Mouse (Mus musculus): Measurements from ENCODE around the gene Gm5901. TPM values are rescaled to one million over a fixed set of nuclear protein-coding genes. Genes with fewer than 3 reads are reported as not detected.
"Not testable (repeated sequence)": the region's sequence is repeated elsewhere in the genome, so short reads cannot be mapped to it uniquely, and the experiment has no call there.

The Gm5901 gene
- not detected for total RNA-seq (2021)

DNA sequence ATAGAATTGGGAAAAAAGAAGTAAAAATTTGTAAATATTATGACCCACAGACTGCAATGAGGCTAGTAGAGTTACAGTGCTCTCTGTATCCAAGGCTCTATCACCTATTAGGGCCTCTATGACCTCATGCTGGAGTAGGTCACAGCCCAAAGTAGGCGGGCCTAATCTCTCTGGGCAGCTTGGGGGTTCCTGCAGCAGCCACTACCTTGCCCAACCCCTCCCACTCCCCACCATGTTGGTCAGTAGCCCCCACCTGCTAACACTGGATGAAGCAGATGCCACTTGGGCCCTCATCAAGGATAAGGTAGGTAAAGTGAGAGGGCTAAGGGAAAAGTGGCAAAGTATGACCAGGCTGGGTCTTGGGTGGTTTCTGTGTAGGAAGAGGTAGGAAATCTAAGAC is at the start of gene Gm5901:
Gm5901 (plus strand) TSS at position 173 of the 400 bp plus-strand sequence.
- intact Hi-C loops (cut with DNase I): no loop called here
- DNase-seq (ENCODE audit: low spot score): no peak

DNA sequence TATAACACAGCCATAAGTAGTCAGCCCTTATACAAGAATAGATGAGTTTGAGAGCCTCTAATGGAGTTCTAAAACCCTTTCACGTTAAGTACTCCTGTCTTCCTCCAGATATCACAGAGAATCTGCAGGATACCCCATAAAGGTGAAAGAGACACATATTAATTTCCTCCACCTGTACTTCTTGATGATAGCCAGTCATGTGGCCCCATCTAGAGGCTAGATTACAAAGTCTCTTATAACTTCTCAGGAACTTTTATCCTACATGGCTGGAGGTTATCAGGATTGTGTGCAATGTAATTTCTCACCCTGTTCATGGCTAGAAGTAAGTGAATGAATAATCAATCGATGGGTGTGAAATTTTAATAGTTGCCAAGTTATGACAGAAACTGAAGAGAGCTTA is 49.5 kb upstream of the Gm5901 start:
- intact Hi-C loops (cut with DNase I): loop anchor here (2.0 kb wide), 1 partner anchor 155 kb away; no protein-coding TSS in a partner anchor
- DNase-seq (ENCODE audit: low spot score): no peak

DNA sequence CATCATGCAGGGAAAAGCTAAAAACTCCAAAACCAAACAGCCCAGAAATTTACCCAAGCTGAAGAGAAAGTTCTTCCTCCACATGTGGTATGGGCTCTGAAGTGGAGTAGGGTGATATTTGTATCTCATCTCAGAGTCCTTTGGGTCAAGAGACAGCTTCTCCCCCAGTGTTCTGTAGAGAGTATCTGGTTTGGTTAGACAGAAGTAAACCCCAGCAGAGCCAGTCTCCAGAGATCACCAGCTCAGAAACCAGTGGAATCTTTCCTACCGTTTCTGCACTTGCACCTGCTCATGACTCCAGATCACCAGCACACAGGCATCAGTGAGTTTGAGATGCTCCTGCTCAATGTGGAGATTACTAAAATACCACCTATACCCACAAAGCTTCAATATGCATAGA is 40.8 kb upstream of the Gm5901 start, which contains the start of gene Olfr690:
Olfr690 (minus strand) TSS at position 101 of the 400 bp plus-strand sequence.
- no peak for DNase-seq (ENCODE audit: low spot score)
- intact Hi-C loops (cut with DNase I): no loop called here

DNA sequence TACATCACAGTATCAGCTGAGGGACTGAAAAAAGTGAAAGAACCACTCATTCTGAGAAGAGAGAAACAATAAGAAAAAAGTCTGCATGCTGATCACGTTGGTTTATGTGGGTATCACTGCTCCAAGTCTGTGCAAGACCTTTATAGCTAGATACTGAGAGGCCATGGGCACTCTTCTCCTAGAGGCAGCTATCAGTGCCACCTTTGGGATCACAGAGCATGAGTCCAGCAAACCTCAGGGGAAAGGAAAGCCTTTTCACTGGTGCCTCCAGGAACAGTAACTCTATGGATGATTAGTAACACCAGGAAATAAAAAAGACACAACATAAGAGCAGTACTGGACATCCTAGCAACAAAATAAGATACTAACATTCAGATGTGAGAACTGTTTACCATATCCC is 32.7 kb upstream of the Gm5901 start, which contains the start of gene Olfr691:
Olfr691 (minus strand) TSS at position 101 of the 400 bp plus-strand sequence.
- intact Hi-C loops (cut with DNase I): no loop called here
- DNase-seq (ENCODE audit: low spot score): no peak

DNA sequence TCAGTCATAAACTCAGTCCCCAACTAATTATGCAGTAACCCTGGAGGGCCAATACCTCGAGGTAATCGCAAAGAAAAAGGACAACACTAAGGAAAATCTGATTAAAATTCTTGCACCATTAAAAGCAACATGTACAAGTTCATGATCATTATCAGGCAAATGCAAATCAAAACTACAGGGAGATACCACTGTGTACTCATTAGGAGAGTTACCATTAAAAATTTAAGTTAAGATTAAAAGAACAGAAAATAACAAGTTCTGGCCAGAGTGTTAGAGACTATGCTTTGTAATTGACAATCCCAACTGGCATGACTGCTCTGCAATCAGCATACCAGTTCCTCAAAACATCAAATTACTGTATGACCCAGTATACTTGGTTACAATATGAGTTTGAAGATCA is 32.1 kb upstream of the Gm5901 start:
- intact Hi-C loops (cut with DNase I): no loop called here
- DNase-seq (ENCODE audit: low spot score): no peak

DNA sequence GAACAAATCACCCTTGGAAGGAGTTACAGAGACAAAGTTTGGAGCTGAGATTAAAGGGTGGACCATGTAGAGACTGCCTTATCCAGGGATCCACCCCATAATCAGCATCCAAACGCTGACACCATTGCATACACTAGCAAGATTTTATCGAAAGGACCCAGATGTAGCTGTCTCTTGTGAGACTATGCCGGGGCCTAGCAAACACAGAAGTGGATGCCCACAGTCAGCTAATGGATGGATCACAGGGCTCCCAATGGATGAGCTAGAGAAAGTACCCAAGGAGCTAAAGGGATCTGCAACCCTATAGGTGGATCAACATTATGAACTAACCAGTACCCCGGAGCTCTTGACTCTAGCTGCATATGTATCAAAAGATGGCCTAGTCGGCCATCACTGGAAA is 18.8 kb upstream of the Gm5901 start:
- DNase-seq (ENCODE audit: low spot score); intact Hi-C loops (cut with DNase I): not testable (repeated sequence)

DNA sequence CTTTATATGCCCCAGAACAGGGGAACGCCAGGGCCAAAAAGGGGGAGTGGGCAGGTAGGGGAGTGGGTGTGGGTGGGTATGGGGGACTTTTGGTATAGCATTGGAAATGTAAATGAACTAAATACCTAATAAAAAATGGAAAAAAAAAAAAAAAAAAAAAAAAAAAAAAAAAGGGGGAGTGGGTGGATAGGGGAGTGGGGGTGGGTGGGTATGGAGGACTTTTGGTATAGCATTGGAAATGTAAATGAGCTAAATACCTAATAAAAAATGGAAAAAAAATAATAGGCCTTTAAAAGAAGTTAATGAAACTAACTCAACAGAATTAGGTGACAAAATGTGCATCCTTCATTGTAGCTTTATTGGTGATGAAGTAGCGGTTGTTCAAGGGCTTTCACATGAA is 18.4 kb upstream of the Gm5901 start:
- DNase-seq (ENCODE audit: low spot score); intact Hi-C loops (cut with DNase I): not testable (repeated sequence)

DNA sequence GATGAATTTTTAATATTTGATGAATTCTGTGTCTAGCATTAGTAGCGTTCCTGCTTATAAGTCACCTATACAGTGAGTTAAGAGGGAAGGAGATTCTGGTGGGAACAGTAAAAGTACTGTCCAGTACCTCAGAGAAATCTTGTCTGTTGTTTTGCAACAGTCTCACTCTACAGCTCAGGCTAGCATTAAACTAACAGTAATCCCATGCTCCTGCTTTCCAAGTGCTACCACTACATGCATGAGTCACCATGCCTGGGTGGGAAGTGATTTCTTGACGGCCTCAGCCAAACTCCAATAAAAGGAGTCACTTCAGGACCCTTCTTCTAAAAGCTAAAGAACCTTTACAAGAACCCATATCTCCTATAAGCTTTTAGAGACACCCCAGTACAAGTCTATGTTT is 13.1 kb upstream of the Gm5901 start:
- no peak for DNase-seq (ENCODE audit: low spot score)
- intact Hi-C loops (cut with DNase I): no loop called here

DNA sequence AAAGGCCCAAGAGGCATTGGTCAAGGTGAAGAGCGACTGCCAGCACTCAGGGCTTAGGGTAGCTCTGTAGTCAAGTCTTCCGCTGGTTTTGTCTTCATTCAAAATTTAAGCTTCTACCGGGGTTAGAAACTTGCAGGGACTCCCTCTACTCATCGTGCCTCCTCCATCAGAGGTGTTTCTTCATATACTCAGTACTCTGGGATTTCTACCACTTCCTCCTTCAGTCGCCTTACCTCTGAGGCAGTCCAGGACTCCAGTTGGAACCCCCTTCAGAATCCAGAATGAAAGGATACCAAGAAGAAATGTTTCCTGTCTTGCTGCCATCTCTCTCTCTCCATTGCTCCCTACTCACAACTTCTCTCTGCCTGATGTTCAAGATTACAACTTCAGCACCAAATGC is 7.6 kb upstream of the Gm5901 start:
- DNase-seq (ENCODE audit: low spot score): no peak
- intact Hi-C loops (cut with DNase I): no loop called here

DNA sequence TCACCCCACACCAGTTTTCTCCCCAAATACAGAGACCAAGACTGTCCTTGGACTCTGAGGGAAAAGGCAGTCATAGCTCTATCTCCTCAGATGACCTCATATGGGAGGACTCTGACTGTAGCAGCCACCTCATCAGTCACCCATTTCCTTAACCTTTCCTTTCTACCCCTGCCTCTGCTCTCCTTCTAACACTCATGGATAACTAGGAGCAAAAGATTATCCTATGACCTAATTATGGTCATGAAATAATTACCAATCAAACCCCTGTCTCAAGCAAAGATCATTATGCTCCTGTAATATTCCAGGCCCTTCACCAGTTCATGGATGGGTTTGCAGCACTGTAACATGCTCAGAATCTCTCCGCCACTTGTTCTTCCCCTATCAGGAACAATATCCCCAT is 6.9 kb upstream of the Gm5901 start, which contains the start of gene Olfr692:
Olfr692 (plus strand) TSS at position 301 of the 400 bp plus-strand sequence.
- DNase-seq (ENCODE audit: low spot score): no peak
- intact Hi-C loops (cut with DNase I): no loop called here

DNA sequence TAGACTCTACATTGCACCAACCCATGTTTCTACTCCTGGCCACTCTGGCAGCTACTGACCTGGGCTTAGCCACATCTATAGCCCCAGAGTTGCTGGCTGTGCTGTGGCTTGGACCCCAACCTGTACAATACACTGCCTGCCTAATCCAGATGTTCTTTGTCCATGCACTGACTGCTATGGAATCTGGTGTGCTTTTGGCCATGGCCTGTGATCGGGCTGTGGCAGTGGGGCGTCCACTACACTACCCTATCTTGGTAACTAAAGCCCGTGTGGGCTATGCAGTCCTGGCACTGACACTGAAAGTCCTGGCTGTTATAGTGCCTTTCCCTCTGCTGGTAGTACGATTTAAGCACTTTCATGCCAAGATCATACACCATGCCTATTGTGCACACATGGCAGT is 6.3 kb upstream of the Gm5901 start:
- DNase-seq (ENCODE audit: low spot score): no peak
- intact Hi-C loops (cut with DNase I): no loop called here

DNA sequence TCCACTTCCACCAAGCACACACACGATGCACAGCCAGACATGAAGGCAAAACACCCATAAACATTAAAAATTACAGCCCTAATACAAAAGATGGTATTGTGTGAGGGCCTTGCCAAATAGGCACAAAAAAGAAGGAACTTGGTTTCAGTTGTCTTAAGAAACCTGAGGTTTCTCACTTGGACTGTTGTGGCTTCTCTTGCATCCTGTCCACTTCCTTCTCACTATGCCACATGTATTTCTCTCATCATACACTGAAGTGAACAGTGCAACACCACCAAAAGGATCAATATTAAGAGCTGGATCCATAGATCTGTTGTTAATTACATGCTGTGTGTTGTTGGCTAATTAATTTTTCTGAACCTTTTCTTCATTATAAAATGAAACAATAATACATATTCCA is 1.9 kb upstream of the Gm5901 start:
- intact Hi-C loops (cut with DNase I): no loop called here
- DNase-seq (ENCODE audit: low spot score): no peak

DNA sequence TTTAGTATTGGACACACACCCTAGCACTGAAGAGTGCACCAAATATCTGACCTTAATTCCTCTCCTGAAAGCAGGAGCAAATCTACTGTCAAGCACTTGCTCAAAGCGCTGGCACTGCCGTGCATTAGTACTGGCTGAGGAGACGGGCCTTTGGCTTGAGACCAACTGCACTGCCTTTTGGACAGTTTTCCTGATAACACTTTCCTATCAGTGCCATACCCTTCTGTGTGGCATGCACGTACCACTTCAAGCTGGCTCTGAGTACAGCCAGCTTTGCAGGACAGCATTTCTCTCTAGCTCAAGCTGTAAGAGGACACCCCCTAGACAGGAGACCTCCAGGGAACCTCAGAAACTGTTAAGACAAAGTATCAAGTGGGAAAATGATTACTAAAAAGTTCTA is 1.3 kb upstream of the Gm5901 start:
- no peak for DNase-seq (ENCODE audit: low spot score)
- intact Hi-C loops (cut with DNase I): no loop called here

DNA sequence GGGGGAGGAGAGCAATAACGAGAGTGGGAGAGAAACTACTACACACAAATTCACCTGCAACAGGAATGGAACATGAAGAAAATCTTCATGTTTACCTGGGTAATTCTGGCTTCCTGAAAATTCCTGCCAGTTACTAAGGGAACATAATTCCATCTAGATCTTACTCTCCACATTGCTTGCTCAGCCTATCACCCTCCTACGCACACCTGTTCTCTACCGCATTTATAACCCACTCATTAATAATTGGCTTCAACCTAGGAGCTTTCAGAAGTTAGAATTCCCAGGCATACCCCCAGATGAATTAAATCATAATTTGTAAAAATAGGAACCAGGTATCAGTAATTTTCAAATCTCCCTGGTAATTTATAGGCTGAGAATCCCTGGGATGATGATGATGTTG is 862 bp upstream of the Gm5901 start:
- intact Hi-C loops (cut with DNase I): no loop called here

DNA sequence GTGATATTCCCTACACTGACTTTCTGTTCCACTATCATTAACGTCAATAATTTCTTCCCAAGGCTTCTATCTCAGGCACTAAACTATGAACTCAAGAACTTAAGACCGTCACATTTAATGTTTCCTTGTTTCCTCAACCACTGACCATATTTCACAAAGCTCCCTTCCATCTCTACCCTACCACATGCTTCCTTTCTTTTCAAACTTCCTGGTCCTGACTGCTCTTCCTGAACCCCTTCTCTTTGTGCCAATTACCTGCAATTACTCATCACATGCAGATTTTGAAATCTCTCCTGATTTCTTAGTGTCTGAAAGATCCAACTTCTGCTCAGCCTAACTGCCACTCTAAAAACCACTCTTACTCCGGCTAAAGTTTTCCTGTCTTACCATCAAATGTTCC is 5.5 kb downstream of the Gm5901 start:
- intact Hi-C loops (cut with DNase I): no loop called here
- no peak for DNase-seq (ENCODE audit: low spot score)

More for the DNA sequence above, 862 bp upstream of the Gm5901 start:
- DNase-seq (ENCODE audit: low spot score): no peak

DNA sequence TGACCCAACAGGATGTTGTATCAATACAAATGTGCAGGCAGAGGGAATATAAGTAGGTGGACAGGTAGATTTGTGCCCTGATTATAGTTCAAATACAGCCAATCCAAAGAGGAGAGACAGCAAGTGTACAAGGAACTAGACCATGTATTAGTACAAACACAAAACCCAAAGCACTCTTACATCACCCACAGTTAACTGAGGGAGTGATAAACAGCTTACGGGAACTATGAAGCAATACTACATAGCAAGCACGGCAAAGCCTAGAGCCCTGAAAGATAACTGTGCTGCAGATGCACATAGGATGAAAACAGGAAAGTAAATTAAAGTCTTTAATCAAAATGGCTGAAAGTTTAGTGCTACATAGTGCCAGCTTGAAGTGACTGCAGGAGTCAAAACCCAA is 12.9 kb downstream of the Gm5901 start:
- intact Hi-C loops (cut with DNase I): no loop called here

DNA sequence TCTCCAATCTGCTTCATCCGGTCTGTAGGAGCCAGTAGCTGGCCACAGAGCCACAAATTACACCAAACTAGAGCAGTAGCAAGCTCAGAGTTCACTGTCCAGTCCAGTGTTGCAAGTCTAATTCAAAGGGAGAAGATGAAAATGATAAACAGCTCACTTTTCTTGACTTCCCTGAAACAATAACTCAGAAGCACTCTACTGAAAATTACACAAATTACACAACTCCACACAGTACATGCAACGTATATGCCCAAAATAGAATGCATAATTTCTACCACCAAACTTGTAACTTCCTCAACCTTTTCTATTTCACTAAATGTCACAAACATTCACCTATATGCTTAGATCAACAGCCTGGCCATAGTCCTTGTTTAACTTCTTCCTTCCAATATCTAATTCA is 15.4 kb downstream of the Gm5901 start:
- no peak for DNase-seq (ENCODE audit: low spot score)
- intact Hi-C loops (cut with DNase I): no loop called here

More for the DNA sequence above, 12.9 kb downstream of the Gm5901 start:
- DNase-seq (ENCODE audit: low spot score): no peak

DNA sequence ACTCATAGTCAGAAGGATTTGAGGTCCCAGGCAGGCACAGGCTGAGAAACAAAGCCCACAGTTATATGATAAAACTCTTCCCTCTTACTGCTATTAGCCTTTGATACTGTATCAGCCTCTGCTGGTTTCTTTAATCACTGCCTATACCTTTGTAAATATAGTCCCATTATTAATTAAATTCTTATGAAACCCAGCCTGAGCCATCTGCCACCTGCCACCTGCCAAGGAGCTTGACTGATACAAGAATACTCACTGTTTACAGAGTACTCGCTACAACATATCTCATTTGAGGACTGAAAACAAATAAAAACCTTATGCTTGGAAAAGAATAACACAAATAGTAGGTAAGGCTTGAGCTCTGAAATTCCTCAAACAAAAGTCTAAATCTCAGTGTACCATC is 19.8 kb downstream of the Gm5901 start:
- no peak for DNase-seq (ENCODE audit: low spot score)
- intact Hi-C loops (cut with DNase I): loop anchor here (5.0 kb wide), 1 partner anchor 238 kb away; the partner anchor contains the start of gene Trim3

DNA sequence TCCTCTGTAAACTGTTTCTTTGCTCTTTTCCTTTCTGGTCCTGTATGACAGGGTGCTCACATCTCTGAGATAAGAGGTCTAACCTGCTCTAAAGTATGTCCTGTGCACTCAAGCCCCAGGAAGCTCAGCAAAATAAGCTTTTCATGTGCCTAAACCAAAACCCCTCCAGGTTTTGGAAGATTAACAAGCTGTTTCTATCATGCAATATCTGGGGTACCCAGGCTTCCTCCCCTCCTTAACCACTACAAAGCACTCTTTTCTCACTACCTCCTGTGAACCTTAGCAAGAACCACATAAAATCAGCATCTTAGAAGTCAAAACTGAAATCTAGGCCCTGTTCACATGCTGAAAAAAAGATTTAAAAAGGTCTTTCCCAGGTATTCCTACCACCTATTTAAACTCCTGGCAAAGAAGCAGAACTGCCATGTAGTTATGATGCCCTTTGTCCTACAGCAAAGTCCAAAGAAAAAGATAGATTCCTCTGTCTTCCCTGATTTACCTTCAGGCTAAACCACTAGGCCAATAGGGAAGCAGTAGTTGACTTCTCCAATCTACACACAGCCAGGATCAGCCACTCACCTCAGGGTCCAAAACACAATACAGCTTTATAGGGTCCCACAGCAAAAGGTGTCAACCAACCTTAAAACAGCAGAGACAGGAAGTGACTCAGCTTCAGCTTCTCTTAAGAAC is 20.4 kb downstream of the Gm5901 start:
- no peak for DNase-seq (ENCODE audit: low spot score)
- intact Hi-C loops (cut with DNase I): loop anchor here (5.0 kb wide), 1 partner anchor 237 kb away; the partner anchor contains the start of gene Trim3

DNA sequence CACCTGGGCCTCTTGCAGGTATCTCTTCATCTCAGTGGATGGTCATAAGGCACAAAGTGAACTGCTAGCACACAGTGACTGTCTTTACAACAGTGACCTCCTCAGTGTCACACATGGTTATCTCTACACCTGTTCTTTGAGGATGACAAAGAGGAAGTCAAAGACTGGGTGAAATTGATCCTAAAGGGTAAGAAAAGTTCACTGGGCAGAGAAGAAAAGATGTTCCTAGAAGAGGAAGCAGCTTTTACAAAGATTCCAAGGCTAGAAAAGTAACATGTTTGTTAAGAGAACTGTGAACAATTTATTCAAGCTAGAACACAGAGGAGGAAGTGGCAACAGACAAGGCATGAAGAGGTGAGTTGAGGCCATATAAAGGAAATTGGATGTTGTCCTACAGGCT is 21.3 kb downstream of the Gm5901 start:
- no peak for DNase-seq (ENCODE audit: low spot score)
- intact Hi-C loops (cut with DNase I): loop anchor here (5.0 kb wide), 1 partner anchor 236 kb away; the partner anchor contains the start of gene Trim3

DNA sequence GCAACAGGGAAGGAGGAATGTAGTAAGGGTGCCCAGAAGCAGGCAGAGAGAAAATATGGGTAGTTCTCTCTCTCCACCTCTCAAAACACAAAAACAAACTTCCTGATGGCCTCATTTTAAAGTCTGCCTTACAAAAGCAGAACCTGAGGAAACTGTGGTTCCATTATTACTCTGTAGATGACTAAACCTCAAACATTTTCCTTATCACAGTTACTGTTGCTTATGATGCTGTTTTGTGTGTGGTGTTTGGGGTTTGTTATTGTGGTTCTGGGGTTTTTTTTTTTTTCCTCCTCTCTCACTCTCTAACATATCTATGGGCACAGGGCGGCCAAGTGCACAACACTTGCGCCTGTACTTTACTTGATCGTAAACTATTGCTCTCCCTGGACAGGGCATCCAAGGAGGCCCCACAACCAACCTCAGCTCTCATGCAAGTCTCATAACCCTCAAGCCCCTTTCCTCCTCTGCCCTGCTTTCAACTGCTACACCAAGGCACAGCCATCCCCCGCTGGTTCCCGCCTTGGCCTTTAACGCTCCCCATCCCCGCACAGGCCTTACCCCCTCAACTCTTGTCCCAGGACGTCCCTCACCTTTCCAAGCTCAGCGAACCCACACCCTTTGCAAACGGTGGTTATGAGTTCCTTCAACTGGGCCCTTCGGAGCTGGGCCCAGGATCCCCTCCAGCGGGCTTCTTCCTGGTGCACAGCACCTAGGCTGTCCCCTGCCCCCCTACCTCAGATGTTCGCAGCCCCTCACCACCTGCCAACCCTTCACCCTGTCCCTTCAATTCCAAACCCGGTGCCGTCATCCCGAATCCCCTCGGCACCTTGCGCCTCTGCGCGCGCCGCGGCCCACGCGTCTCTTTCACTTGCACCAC is 24.5 kb downstream of the Gm5901 start:
- DNase-seq (ENCODE audit: low spot score): no peak

More for the DNA sequence above, 24.5 kb downstream of the Gm5901 start:
- intact Hi-C loops (cut with DNase I): loop anchor here (5.0 kb wide), 1 partner anchor 233 kb away; the partner anchor contains the start of gene Trim3
